Mouse (Mus musculus) intestine, embryonic 14.5 days (tissue): ENCODE measurements around the gene Fam187b. TPM values are rescaled to one million over a fixed set of nuclear protein-coding genes. Genes with fewer than 3 reads are reported as not detected.

Experiments
- ATAC-seq: fragments of 200-750 bp; cut with Nextera tagmentation; replicated peaks from 2 replicates; pipeline ENCODE4 v1.8.0; 2017; ENCODE audit warnings: low read depth, moderate number of reproducible peaks, moderate TSS enrichment, moderate library complexity; ENCODE audit not compliant: low FRiP score, low TSS enrichment
- DNase-seq: peaks from one replicate; pipeline ENCODE4 v3.0.0-alpha.2; 2018; ENCODE audit warnings: low spot score
- H3K27ac ChIP-seq: fragments of 300-500 bp; sonication (generic); 2 replicates; pipeline ENCODE4 v1.5.1; 2014; ENCODE audit warnings: low read depth, mild to moderate bottlenecking, control low read depth
- H3K27me3 ChIP-seq: fragments of 300-500 bp; sonication (generic); replicated peaks from 2 replicates; pipeline ENCODE4 v1.6.1; 2014; ENCODE audit warnings: low read length, control low read depth; ENCODE audit not compliant: control insufficient read depth, insufficient read depth
- H3K36me3 ChIP-seq: fragments of 300-500 bp; sonication (generic); 2 replicates; pipeline ENCODE4 v1.6.1; 2014; ENCODE audit warnings: low read length, control low read depth; ENCODE audit not compliant: control insufficient read depth, insufficient read depth
- H3K4me1 ChIP-seq: fragments of 300-500 bp; sonication (generic); replicated peaks from 2 replicates; pipeline ENCODE4 v1.6.1; 2014; ENCODE audit warnings: low read length, control low read depth, mixed read lengths; ENCODE audit not compliant: control insufficient read depth, insufficient read depth
- H3K4me2 ChIP-seq: fragments of 300-500 bp; sonication (generic); 2 replicates; pipeline ENCODE4 v1.6.1; 2014; ENCODE audit warnings: low read length
- H3K4me3 ChIP-seq: fragments of 300-500 bp; sonication (generic); 2 replicates; pipeline ENCODE4 v1.5.1; 2014; ENCODE audit warnings: low read depth, low read length, control low read depth, mixed read lengths
- H3K9ac ChIP-seq: fragments of 300-500 bp; sonication (generic); 2 replicates; pipeline ENCODE4 v1.6.1; 2014; ENCODE audit warnings: mild to moderate bottlenecking, low read length
- H3K9me3 ChIP-seq: fragments of 300-500 bp; sonication (generic); 2 replicates; pipeline ENCODE4 v1.6.1; 2016; ENCODE audit warnings: low read length, control low read depth; ENCODE audit not compliant: control insufficient read depth
- WGBS: fragments of 180-500 bp; shearing (Covaris S2); extraction: QIAGEN DNeasy Blood & Tissue Kit; methylation state at CpG from one replicate; pipeline ENCODE4 v1.1.7; 2014; 5-methylcytosine and 5-hydroxymethylcytosine counted together
- polyA plus RNA-seq: library from polyadenylated mRNA; unstranded; fragments of >200 nt; fragmentation: Nextera tagmentation; extraction: Ambion mirVana; gene quantifications from 2 replicates; pipeline ENCODE4 v1.2.1, GENCODE M21; 2014

Gene Fam187b
- polyA plus RNA-seq, 1 experiment from 2014 or later: 9.4 TPM

DNA sequence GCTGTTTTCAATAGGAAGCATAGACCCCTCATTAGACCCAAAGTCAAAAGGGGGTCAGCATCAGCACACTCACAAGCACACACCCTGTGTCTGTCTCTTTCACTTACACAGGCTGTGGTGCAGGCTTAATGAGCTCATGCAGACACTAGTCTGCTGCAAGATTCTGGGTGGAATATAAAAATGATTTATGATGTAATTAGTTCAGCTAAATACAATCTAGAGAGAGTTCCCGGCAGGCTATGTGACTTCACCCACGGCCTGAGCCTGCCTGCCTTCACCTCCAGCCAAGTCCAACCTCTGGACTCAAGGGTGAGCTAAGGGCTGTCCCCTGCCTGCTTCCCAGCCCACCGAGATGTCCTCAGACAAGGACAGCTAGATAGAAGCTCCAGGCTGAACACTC is 35.3 kb downstream of the Fam187b start:
- Histone ChIP-seq H3K4me3 (no peak overlapping the region), H3K4me1 (0 out of 2 replicates have a peak, but pooled peaks cover 7% of the 10 kb centered on the region), H3K9me3 (no peaks in the 10 kb centered on the region), H3K27ac (no peak overlapping the region), H3K4me2 (no peak overlapping the region), H3K36me3 (no peaks in the 10 kb centered on the region), H3K9ac (no peak overlapping the region), H3K27me3 (no peaks in the 10 kb centered on the region)
- ATAC-seq (peak; percentile 64; the same call in 1 of the 2 replicates), DNase-seq (no peak)
- WGBS: 29% methylated on average over 3 of the region's 3 CpGs

DNA sequence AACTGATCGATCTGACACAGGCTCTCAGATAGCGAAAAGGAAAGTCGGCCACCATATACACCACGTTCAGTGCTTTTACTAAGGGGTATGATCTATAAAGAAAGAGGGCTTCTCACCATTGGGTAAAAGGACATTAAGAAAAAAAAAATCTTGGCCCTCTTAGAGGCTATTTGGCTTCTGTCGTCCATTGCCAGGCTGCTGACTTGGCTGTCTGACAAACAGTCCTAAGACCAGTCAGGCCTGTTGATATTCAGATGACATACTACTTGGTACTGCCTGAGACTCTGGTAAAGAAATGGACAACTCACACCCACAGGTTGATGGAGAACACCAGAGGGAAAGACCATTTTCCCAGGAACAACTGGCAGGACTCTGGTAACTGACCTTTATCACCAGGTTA is 39.4 kb downstream of the Fam187b start:
- Histone ChIP-seq H3K27me3 (no peaks in the 10 kb centered on the region), H3K4me3 (no peak overlapping the region), H3K4me1 (peaks cover 17% of the 10 kb centered on the region; the same call in 1 of the 2 replicates), H3K36me3 (no peaks in the 10 kb centered on the region), H3K4me2 (no peak overlapping the region), H3K9ac (no peak overlapping the region), H3K9me3 (no peaks in the 10 kb centered on the region), H3K27ac (no peak overlapping the region)
- DNase-seq (no peak), ATAC-seq (no peak)
- 70% methylated on average over 5 of the region's 5 CpGs for WGBS

DNA sequence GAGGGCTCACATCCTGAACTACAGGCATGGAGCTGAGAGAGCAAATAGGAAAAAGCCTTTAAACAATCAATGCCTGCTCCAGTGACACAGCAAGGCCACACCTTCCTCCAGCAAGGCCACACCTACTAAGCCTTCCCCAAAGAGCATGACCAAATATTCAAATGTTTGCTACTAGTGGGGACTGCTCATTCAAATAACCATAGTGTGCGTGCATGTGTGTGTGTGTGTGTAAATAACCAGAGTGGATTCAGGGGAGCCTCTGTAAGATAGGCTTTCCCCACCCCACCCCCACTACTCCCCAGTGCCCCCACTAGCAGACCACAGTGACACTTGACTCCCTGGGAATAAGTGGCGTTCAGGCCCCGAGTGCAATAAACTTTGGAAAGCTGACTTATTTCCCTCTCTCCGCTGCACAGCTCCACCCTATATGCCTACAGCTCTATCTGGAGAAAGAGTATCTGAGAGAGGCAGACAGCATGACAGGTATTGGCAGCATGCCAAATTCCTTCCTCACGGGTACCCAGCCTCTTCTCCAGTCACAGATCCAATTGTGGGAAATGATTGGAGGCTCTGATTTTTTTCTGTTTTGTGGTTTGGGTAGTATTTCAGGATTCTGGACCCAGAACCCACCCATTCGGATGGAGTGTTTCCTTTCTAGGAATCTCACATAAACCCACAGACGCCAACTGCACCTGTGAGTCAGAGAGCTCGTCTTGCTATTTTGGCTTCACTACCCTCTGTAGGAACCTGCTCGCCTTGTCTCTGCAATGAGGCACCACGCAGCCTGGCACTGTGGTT is 43.7 kb downstream of the Fam187b start:
- Histone ChIP-seq H3K27ac (no peak overlapping the region), H3K9ac (no peak overlapping the region), H3K4me2 (no peak overlapping the region), H3K9me3 (no peaks in the 10 kb centered on the region), H3K36me3 (no peaks in the 10 kb centered on the region), H3K4me3 (no peak overlapping the region), H3K4me1 (peaks cover 10% of the 10 kb centered on the region; the same call in 1 of the 2 replicates), H3K27me3 (no peaks in the 10 kb centered on the region)
- WGBS: 37% methylated on average over 10 of the region's 10 CpGs
- DNase-seq (peak; percentile 63), ATAC-seq (peak; percentile 74)

DNA sequence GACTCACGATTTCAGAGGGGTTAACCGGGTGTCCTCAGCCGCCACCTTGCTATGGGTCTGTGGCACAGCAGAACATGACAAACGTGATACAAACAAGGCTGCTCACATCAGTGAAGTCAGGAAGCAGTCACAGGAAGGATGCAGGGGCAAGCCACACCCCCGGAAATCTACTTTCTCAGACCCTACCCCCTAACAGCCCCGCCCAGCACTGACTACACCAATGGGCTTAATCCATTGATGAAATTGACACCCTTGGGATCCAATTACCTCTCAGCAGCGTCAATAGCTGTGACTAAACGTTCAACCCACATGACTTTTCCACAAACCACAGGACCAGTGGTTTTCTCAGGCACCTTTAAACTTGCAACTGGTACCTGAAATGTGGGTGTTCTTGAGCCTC is 55.0 kb downstream of the Fam187b start:
- no peak overlapping the region for H3K27ac ChIP-seq
- no peaks in the 10 kb centered on the region for H3K36me3 ChIP-seq
- H3K27me3 ChIP-seq: no peaks in the 10 kb centered on the region
- DNase-seq: no peak
- no peaks in the 10 kb centered on the region for H3K4me1 ChIP-seq
- WGBS: 73% methylated on average over 8 of the region's 8 CpGs
- H3K9ac ChIP-seq: no peak overlapping the region
- H3K4me2 ChIP-seq: no peak overlapping the region
- ATAC-seq: no peak
- 0 out of 2 replicates have a peak, but pooled peaks cover 2% of the 10 kb centered on the region for H3K9me3 ChIP-seq
- no peak overlapping the region for H3K4me3 ChIP-seq

DNA sequence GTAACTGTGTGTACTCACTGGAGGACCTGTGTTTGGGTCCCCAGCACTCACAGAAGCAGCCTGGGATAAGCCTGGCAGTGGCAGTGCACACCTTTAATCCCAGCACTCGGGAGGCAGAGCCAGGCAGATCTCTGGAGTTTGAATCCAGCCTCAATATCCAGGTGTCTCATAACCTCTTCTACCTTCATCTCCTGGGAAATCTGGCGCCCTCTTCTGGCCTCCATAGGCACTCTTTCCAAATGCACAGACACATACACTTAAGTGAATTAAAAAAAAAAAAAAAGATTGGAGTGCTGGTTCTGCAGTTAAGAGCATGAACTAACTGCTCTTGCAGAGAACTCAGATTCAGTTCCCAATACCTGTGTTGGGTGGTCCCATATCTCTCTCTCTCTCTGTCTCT is 57.1 kb downstream of the Fam187b start:
- WGBS: 69% methylated on average over 2 of the region's 2 CpGs
- H3K4me3 ChIP-seq: no peak overlapping the region
- no peak for DNase-seq
- no peak for ATAC-seq
- no peaks in the 10 kb centered on the region for H3K4me1 ChIP-seq
- no peak overlapping the region for H3K27ac ChIP-seq
- H3K27me3 ChIP-seq: no peaks in the 10 kb centered on the region
- H3K36me3 ChIP-seq: no peaks in the 10 kb centered on the region
- H3K4me2 ChIP-seq: no peak overlapping the region
- H3K9ac ChIP-seq: no peak overlapping the region
- H3K9me3 ChIP-seq: 0 out of 2 replicates have a peak, but pooled peaks cover 2% of the 10 kb centered on the region

DNA sequence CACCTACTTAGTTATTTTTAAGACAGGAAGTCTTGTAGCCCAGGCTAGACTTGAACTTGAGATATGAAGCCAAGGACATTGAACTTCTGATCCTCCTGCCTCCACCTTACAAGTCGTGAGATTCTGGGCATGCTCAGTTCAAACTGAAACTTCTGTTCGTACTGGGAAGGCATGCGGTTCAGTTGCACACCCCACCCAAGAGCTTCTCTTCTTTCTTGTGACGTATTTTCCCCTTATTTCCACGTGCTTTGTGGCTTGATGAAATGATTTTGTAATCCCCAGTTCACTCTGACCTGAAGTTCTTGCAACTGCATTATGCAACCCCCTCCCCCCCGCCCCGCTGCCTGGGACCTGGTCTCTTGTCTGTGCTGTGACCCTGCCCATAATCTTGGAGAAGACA is 58.1 kb downstream of the Fam187b start:
- no peaks in the 10 kb centered on the region for H3K36me3 ChIP-seq
- no peak overlapping the region for H3K27ac ChIP-seq
- no peak overlapping the region for H3K4me3 ChIP-seq
- H3K4me1 ChIP-seq: no peaks in the 10 kb centered on the region
- H3K27me3 ChIP-seq: no peaks in the 10 kb centered on the region
- 81% methylated on average over 7 of the region's 7 CpGs for WGBS
- H3K9ac ChIP-seq: no peak overlapping the region
- H3K9me3 ChIP-seq: no peaks in the 10 kb centered on the region
- H3K4me2 ChIP-seq: no peak overlapping the region
- ATAC-seq (no peak), DNase-seq (no peak)

DNA sequence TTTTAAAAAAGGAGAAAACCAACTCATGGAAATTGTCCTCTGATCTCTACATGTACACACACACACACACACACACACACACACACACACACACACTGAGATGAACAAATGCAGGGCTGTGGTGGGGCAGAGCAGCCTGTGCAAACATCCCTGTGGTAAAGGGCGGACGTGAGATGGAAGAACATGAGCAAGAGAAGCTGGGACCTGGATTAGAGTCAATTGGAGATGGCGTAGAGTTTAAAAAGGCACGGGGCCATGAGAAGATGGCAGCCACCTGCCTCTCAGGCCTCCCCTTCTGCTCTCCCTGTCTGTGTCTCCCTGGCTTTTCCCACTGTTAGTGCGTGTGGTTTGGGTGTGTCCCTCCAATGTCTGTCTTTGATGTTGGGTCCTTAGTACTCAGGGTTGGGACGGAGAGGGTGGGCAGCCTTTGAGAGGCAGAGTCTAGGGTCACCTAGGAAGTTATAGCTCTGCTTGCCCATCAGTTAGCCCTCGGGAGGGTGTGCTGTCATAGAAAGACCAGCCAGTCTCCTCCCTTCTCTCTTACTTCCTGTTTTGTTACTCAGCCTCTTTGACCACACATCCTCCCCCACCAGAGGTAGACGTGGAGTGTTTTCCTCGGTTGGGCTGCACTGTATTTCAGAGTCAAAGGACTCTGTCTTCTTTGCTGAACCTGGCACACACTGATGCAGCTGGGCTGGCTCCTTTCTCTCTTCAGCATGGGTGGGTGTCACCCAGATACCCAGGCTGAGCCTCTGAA is 60.0 kb downstream of the Fam187b start:
- Histone ChIP-seq H3K36me3 (no peaks in the 10 kb centered on the region), H3K9ac (no peak overlapping the region), H3K4me1 (no peaks in the 10 kb centered on the region), H3K9me3 (no peaks in the 10 kb centered on the region), H3K27ac (no peak overlapping the region), H3K4me3 (no peak overlapping the region), H3K4me2 (no peak overlapping the region), H3K27me3 (no peaks in the 10 kb centered on the region)
- ATAC-seq: no peak
- DNase-seq: no peak
- 59% methylated on average over 9 of the region's 9 CpGs for WGBS

DNA sequence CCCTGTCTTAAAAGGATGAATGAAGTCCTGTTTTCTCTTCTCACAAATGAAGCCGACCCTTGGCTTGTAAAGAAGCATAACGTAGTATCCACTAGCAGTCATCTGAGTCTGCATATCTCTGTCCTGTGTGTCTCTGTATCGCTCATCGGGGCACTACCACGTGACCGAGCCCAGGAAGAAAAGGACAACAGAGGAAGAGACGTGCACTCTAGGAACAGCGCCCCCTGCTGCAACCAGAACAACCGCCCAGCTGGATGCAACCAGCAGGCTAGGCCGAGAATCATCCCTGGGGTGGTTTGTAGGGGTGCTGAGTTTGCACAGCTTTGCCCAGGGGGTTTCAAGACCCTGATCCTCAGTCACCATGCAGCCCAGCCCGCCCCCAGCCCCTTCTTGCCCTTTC is 61.2 kb downstream of the Fam187b start:
- H3K9me3 ChIP-seq: no peaks in the 10 kb centered on the region
- H3K9ac ChIP-seq: no peak overlapping the region
- no peak for ATAC-seq
- DNase-seq: no peak
- no peak overlapping the region for H3K4me2 ChIP-seq
- WGBS: 69% methylated on average over 11 of the region's 11 CpGs
- H3K4me1 ChIP-seq: no peaks in the 10 kb centered on the region
- no peak overlapping the region for H3K4me3 ChIP-seq
- H3K27ac ChIP-seq: no peak overlapping the region
- H3K36me3 ChIP-seq: no peaks in the 10 kb centered on the region
- no peaks in the 10 kb centered on the region for H3K27me3 ChIP-seq
